Comparison of ENCODE assay signal across 13 mouse cellular contexts in the genomic region with DNA sequence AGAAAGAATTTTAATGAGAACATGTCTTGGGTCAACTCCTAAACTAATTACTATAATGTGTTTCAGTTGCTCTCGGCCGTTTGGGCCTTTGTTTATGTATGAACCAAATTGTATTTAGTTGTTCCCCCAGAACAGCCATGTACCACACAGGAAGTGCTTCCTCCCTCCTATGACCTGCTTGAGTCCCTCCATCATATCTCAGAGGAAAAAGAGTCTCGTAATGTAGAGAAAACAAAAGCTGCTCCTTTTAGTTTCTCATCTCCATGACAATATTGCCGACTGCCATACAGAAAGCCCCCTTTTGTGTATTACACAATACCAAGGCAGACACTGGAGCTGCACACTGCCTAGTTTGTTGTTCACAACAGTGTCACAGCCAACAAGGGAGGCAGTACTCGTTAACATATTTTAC. TPM values are rescaled to one million over a fixed set of nuclear protein-coding genes. Genes with fewer than 3 reads are reported as not detected.
DNase-seq lines count a peak whose midpoint lies in the region; ATAC-seq and TF ChIP-seq lines count a peak whose summit lies in the region.
"Had no signal": no experiment of that assay in that cellular context is flagged by ENCODE, and none has a peak within 500 bp of the region (broad histone marks: within the 10 kb centered on the region; RNA-seq: fewer than 3 reads in every experiment).

No protein-coding gene starts in this region.

- TF ChIP-seq POLR2A in cerebellum, adult 2 months (IDR thresholded peaks at IDR 0.05; ENCODE audit: borderline replicate concordance, insufficient read depth, low read length) = no peak

- no peaks in the 10 kb centered on the region for H3K9me3 ChIP-seq in hindbrain, embryonic 10.5 days
- no peaks in the 10 kb centered on the region for H3K9me3 ChIP-seq in hindbrain, embryonic 16.5 days (ENCODE audit: control insufficient read depth, low read length)
- H3K9me3 ChIP-seq: heart, embryonic 10.5 days; limb, embryonic 15.5 days had no signal

- no peak overlapping the region for H3K4me2 ChIP-seq in hindbrain, embryonic 16.5 days (ENCODE audit: low read length)
- H3K4me2 ChIP-seq: limb, embryonic 15.5 days had no signal

- TF ChIP-seq CTCF in cerebellum, adult 2 months (IDR thresholded peaks at IDR 0.05; ENCODE audit: borderline replicate concordance, insufficient read depth, low read depth, low read length) = no peak

- H3K4me3 ChIP-seq in hindbrain, embryonic 10.5 days = no peak overlapping the region
- H3K4me3 ChIP-seq in hindbrain, embryonic 16.5 days (ENCODE audit: low read length) = no peak overlapping the region
- no peak overlapping the region for H3K4me3 ChIP-seq in cerebellum, adult 2 months (replicated peaks; ENCODE audit: insufficient read depth, low read depth, low read length)
- H3K4me3 ChIP-seq: heart, embryonic 10.5 days; limb, embryonic 15.5 days had no signal

- ATAC-seq in hindbrain, embryonic 16.5 days = no peak
- peak; percentile 27; the same call in 1 of the 2 replicates for ATAC-seq in erythroid progenitor cell, adult 5-6 weeks (replicated peaks; ENCODE audit: low FRiP score, poor library complexity, severe bottlenecking)
- ATAC-seq: intestine, embryonic 16.5 days had no signal

- intact Hi-C loops in left cerebral cortex, postnatal 14 days (cut with DNase I) = no loop called here

- H3K4me1 ChIP-seq in hindbrain, embryonic 10.5 days (replicated peaks) = peaks cover 52% of the 10 kb centered on the region
- peaks cover 3% of the 10 kb centered on the region for H3K4me1 ChIP-seq in hindbrain, embryonic 16.5 days (ENCODE audit: control insufficient read depth, insufficient read depth, low read depth, low read length)
- H3K4me1 ChIP-seq in cerebellum, adult 2 months (ENCODE audit: control insufficient read depth, insufficient read depth, low read length) = no peaks in the 10 kb centered on the region

- no peak for DNase-seq in hindbrain, embryonic 10.5 days (ENCODE audit: low spot score)
- peak; percentile 66 for DNase-seq in retina, postnatal 1 day
- DNase-seq in retina, embryonic 14.5 days (ENCODE audit: low spot score) = no peak
- no peak for DNase-seq in left cerebral cortex, postnatal 14 days (ENCODE audit: low spot score in 2 of 2)
- no peak for DNase-seq in cerebellum, adult 2 months
- DNase-seq: layer of hippocampus, adult 9-11 months; lung, postnatal 36 days; thymus, postnatal 25 days had no signal

- H3K36me3 ChIP-seq in hindbrain, embryonic 10.5 days = no peaks in the 10 kb centered on the region
- H3K36me3 ChIP-seq in hindbrain, embryonic 16.5 days (ENCODE audit: control insufficient read depth, insufficient read depth, low read length) = no peaks in the 10 kb centered on the region
- H3K36me3 ChIP-seq: heart, embryonic 10.5 days; limb, embryonic 15.5 days had no signal

- 38% methylated on average over 5 of the region's 5 CpGs for WGBS in hindbrain, embryonic 10.5 days
- WGBS in hindbrain, embryonic 16.5 days = 25% methylated on average over 5 of the region's 5 CpGs
- 51% methylated on average over 5 of the region's 5 CpGs for WGBS in cerebellum, adult 2 months

- peak overlapping the region; percentile 50 for H3K27ac ChIP-seq in hindbrain, embryonic 10.5 days
- no peak overlapping the region for H3K27ac ChIP-seq in hindbrain, embryonic 16.5 days (ENCODE audit: low read depth, low read length)
- H3K27ac ChIP-seq in cerebellum, adult 2 months (ENCODE audit: insufficient read depth, low read length) = no peak overlapping the region
- H3K27ac ChIP-seq: heart, embryonic 10.5 days; limb, embryonic 15.5 days had no signal

- H3K27me3 ChIP-seq in hindbrain, embryonic 10.5 days (ENCODE audit: insufficient read depth, poor library complexity, severe bottlenecking) = no peaks in the 10 kb centered on the region
- H3K27me3 ChIP-seq in hindbrain, embryonic 16.5 days (replicated peaks; ENCODE audit: control insufficient read depth, insufficient read depth, low read length) = no peaks in the 10 kb centered on the region
- no peaks in the 10 kb centered on the region for H3K27me3 ChIP-seq in cerebellum, adult 2 months (ENCODE audit: control insufficient read depth, insufficient read depth, low read length)
- H3K27me3 ChIP-seq: limb, embryonic 15.5 days had no signal

- no peak overlapping the region for H3K9ac ChIP-seq in hindbrain, embryonic 16.5 days (ENCODE audit: low read depth, low read length)
- H3K9ac ChIP-seq: limb, embryonic 15.5 days had no signal

RNA-seq across cellular contexts. Expression of gene Nrp1, which starts 26.5 kb away (rescaled TPM):
- 34.8 and 39.2 TPM in 2 replicates for polyA plus RNA-seq in hindbrain, embryonic 10.5 days (2016; fragmentation: Nextera tagmentation; extraction: Ambion mirVana)
- 82.9 and 87.0 TPM in 2 replicates for polyA plus RNA-seq in hindbrain, embryonic 16.5 days (2015; fragmentation: Nextera tagmentation; extraction: Ambion mirVana)
- 1.4 and 3.4 TPM in 2 replicates for total RNA-seq in erythroid progenitor cell, adult 5-6 weeks (2015; ENCODE audit: low replicate concordance)
- total RNA-seq in erythroid progenitor cell, adult 5-6 weeks (2017; ENCODE audit: low replicate concordance) = 2.0 and 4.4 TPM in 2 replicates
- 10 to 100 TPM; 28.1 to 39.9 TPM for total RNA-seq in left cerebral cortex, postnatal 14 days (2021)
- polyA plus RNA-seq in cerebellum, adult 2 months (2012; rRNA removed) = 7.2 and 7.8 TPM in 2 replicates
